Mouse (Mus musculus) erythroid progenitor cell, adult 5-6 weeks (primary cell): ENCODE measurements around the gene Plce1. TPM values are rescaled to one million over a fixed set of nuclear protein-coding genes. Genes with fewer than 3 reads are reported as not detected.
A peak's percentile ranks its signal among the peaks of the same experiment; 100 is the strongest.

Experiments used
- ATAC-seq: replicated peaks from 2 replicates; pipeline ENCODE4 v1.8.0; 2016; ENCODE audit warnings: moderate number of reproducible peaks, mild to moderate bottlenecking, moderate TSS enrichment, inconsistent platforms; ENCODE audit not compliant: poor library complexity, low FRiP score, severe bottlenecking
- total RNA-seq, 2 experiments: library from RNA; stranded (forward) in 1 of 2; stranded (reverse) in 1 of 2; fragments of 150-400 nt in 1 of 2; fragments of 186-747, 209-891 nt in 1 of 2; gene quantifications; 2 replicates each; pipeline versions ENCODE4 v1.2.3 to v1.2.4; 2015 to 2017; ENCODE audit warnings: low replicate concordance in 2 of 2

Gene Plce1
- total RNA-seq, 2 experiments from 2014 or later: 0.23 TPM; not detected in 1

DNA sequence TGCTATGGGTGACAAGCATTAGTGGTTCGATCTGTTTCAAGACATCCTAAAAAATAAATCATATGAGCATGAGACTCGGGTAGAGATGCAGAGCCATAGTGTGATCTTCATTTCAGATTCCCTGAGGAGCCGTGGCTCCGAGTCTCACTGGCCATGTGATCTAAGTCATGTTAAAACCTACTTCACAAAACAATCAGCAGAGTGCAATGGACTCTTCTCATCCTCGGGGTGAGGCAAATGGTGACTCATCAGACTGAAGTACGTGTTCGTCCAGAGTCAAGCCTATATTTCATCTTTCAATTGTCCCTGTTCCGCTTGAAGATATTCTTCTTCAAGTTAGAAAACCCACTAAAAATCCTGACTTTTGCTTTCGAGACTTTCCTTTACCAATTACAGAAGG, 302.6 kb downstream of the Plce1 start:
- no peak for ATAC-seq

GRCm38 (mm10) chr19:38787756-38788155, 306.8 kb downstream of the Plce1 start:
- no peak for ATAC-seq

DNA sequence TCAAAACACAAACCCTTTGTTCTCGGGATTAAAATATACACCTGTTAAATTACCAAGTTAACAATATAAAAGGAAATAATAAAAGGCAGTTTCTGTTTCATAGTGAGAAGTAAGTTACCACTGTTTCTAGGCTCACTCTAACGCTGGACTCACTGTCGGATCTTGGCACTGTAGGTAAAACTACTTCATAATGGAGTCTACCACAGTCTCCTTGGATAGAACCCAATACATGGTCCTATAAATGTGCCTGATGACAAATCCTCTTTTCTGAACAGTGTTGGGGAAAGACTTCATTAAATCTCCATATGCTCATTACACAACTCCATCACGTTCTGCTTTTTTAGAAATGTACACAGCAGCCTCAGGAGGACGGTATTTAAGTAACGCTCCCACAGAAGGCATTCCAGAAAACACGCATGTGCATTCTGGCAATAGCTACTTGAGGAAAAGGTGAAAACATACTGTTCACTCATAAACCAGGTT, 312.7 kb downstream of the Plce1 start:
- ATAC-seq: no peak

DNA sequence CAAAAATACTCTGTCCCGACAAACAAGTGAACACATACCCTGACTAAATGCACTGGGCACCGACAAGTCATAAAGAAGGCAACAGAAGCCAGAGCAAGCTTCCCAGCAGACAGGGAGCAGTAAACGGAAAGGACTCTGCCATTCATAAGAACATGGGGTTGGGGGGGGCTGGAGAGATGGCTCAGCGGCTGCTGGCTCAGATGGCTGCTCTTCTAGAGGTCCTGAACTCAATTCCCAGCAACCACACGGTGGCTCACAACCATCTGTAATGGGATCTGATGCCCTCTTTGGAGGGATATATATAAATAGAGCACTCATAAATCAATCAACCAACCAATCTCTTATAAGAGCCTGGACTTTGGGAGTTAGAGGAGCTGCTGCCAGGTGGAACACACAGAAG, 315.6 kb downstream of the Plce1 start:
- no peak for ATAC-seq

GRCm38 (mm10) chr19:38798291-38798690, 317.4 kb downstream of the Plce1 start:
- ATAC-seq: no peak

GRCm38 (mm10) chr19:38798801-38799200, 317.9 kb downstream of the Plce1 start:
- no peak for ATAC-seq

DNA sequence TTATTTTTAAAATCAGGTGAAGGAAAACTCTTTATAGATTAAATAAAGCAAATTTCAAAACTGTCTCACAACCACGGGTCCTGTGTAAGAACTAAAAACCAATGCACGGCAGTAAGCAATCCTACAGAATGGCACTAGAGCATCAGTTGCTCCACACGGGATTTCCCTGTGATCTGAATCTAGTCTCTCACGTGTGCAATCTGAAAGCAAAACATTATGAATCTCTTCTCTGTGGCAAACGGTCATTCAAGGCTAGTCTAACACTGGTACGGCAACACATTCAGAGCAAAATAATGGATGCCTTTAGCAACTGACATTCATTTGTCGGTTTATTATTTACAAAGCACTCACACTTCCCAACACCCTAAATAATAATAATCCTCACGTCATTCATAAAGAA, 337.3 kb downstream of the Plce1 start:
- no peak for ATAC-seq

DNA sequence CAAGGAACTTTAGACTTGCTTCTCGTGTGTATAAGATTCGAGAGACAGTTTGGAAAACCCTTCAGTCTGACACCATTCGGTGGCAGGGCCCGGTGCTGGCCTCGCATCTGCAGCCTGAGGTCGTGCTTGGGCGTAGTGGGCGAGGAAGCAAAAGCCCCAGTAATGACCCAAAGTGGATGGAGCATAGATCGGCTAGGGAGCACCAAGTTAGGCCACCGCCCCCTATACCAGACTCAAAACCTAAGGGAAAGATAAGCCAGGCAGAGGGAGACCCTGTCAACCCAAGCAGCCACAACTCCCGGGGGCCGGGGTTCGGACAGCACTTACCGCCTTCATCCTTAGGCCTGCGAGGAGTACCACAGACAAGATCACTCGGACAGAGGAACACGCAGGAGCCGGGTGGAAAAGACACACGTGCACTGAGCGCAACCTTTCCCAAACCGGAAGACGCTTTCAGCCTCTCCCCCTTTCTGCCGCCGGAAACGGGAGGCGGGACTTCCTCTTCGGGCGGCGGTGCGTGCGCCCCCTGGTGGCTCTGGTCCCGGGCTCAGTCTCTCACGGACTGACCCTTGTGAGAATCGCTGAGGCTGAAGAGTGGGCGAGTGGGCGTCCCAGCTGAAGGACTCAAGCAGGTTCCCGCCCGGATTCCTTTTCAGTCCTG, 338.0 kb downstream of the Plce1 start, which contains the start of gene Noc3l:
Gene Noc3l (minus strand): TSS at position 472 of the 661 bp plus-strand sequence.
- ATAC-seq: peak; percentile 85

DNA sequence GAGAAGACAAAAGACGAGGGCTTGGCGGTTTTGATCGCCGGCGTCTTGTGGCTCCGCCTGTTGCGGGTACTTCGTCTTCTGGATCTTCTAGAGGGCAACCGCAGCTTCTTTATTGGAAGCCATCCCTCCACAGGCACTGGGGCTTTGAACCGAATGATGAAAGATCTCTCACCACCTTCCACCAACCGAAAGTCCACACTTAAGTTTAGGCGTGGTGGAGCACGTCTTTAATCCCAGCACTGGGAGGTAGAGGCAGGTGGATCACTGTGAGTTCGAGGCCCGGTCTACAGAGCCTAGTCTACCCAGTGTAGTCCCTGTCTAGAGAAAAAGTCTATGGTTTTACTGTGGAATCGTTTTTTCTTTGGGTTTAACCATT, 338.5 kb downstream of the Plce1 start:
- ATAC-seq: peak; percentile 40

DNA sequence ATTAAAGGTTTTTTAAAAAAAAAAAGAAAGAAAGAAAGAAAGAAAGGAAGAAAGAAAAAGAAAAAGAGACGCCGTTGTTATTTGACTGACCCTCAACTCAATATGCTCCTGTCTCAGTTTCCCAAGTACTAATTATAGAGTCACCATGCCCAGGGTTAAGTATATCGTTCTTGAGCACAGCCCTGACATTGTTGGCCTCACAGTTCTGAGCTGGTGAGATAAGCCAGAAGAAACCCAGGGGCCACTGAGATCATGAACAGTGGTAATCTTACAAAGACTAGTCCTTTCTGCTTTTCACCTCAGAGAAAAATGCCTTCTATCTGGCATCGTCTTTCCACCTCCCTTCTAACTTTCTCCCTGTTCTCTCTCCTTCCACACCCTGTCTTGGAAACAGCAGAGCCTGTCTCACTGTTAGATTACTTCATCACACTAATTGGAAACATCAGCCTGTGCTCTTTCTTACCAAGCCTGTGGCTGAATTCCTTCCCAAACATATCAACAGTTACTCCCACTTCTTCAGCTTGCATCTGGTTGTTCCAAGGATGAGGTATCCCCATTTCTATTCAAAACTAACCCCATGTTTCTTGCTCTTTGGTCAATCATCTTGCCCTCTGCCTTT, 339.4 kb downstream of the Plce1 start:
- peak; percentile 82 for ATAC-seq

GRCm38 (mm10) chr19:38833224-38833623, 352.3 kb downstream of the Plce1 start:
- ATAC-seq: no peak

Other genes with a start within 250 kb of the Plce1 start
- not detected in 2 replicates for gene Lgi1, start 216.6 kb upstream of the Plce1 start, total RNA-seq (2015; ENCODE audit: low replicate concordance)
- gene Lgi1, start 216.6 kb upstream of the Plce1 start, total RNA-seq (2017; ENCODE audit: low replicate concordance): not detected in 2 replicates
- gene Slc35g1, start 85.1 kb upstream of the Plce1 start, total RNA-seq (2015; ENCODE audit: low replicate concordance): 6.1 and 12.6 TPM in 2 replicates
- 3.8 and 4.7 TPM in 2 replicates for gene Slc35g1, start 85.1 kb upstream of the Plce1 start, total RNA-seq (2017; ENCODE audit: low replicate concordance)